ENCODE assay signal across 11 mouse cellular contexts in the genomic region with DNA sequence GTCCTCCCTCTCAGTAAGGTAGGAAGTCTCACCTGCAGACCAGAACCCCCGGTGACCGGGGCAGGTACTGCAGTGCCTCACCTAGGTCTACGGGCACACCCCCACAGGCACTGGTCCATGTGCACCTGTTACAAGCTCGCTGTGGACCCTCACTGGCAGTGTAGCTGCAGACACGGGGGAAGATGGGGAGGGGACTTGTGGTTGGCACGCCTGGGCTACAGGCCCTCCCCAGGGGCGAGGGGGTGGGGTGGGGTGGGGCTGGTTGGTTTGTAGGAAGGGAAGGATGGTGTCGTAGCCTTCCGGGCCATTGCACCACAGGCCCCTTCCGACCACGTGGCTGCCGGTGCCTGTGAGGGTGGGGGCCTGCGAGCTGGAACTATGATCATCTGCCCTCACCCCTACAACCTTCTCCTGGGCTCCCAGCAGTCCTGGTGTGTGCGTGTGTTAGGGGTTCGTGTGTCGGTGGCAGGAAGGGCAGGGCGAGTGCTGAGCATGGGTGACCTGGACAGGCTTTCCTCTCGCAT. TPM values are rescaled to one million over a fixed set of nuclear protein-coding genes. Genes with fewer than 3 reads are reported as not detected.
DNase-seq lines count a peak whose midpoint lies in the region; ATAC-seq lines count a peak whose summit lies in the region.
"Had no signal": no experiment of that assay in that cellular context is flagged by ENCODE, and none has a peak within 500 bp of the region (broad histone marks: within the 10 kb centered on the region; RNA-seq: fewer than 3 reads in every experiment).

No protein-coding gene starts in this region.

- H3K27me3 ChIP-seq in liver, embryonic 16.5 days (ENCODE audit: control insufficient read depth, insufficient read depth, low read depth, low read length): no peaks in the 10 kb centered on the region
- H3K27me3 ChIP-seq in splenic B cell, adult 2 months (ENCODE audit: control insufficient read depth, insufficient read depth, low read length, poor library complexity, severe bottlenecking): no peaks in the 10 kb centered on the region

- WGBS in liver, embryonic 16.5 days (ENCODE audit: insufficient replicate concordance): 27% methylated on average over 18 of the region's 18 CpGs

- DNase-seq in CD8-positive naive resting alpha-beta T cell, adult 2 months (ENCODE audit: low read depth in 2 of 2, low spot score in 2 of 2): peak; percentile 60 to 71
- DNase-seq in ZHBTc4 (ENCODE audit: low read depth, low spot score): peak; percentile 56
- DNase-seq in splenic B cell, adult 2 months (ENCODE audit: low read depth, low spot score): peak; percentile 67
- no peak for DNase-seq in kidney, postnatal 25 days
- DNase-seq in urinary bladder, postnatal 14 days (ENCODE audit: low spot score): no peak
- DNase-seq in cerebellum, adult 18-20 months: no peak
- DNase-seq in layer of hippocampus, postnatal 25 days (ENCODE audit: extremely low spot score in 1 of 2, low spot score in 1 of 2): no peak

- H3K36me3 ChIP-seq in liver, embryonic 16.5 days (ENCODE audit: control insufficient read depth, insufficient read depth): no peaks in the 10 kb centered on the region
- H3K36me3 ChIP-seq in splenic B cell, adult 2 months (ENCODE audit: control insufficient read depth, insufficient read depth, low read length, poor library complexity, severe bottlenecking): no peaks in the 10 kb centered on the region
- H3K36me3 ChIP-seq: embryonic facial prominence, embryonic 10.5 days had no signal

- peak; percentile 14 for ATAC-seq in liver, embryonic 16.5 days (ENCODE audit: low read depth)

- H3K27ac ChIP-seq in liver, embryonic 16.5 days (ENCODE audit: low read length): peak overlapping the region; percentile 34; the same call in 1 of the 2 replicates
- H3K27ac ChIP-seq: embryonic facial prominence, embryonic 10.5 days had no signal

- no peaks in the 10 kb centered on the region for H3K9me3 ChIP-seq in liver, embryonic 16.5 days (replicated peaks; ENCODE audit: control insufficient read depth, low read length)
- H3K9me3 ChIP-seq: embryonic facial prominence, embryonic 10.5 days had no signal

- peak overlapping the region; percentile 47 for H3K4me2 ChIP-seq in liver, embryonic 16.5 days (ENCODE audit: low read depth, low read length)

- H3K4me3 ChIP-seq in liver, embryonic 16.5 days (ENCODE audit: low read depth, low read length): peak overlapping the region; percentile 43
- H3K4me3 ChIP-seq: embryonic facial prominence, embryonic 10.5 days had no signal

- H3K9ac ChIP-seq in liver, embryonic 16.5 days (ENCODE audit: low read depth, low read length): no peak overlapping the region

- H3K4me1 ChIP-seq in liver, embryonic 16.5 days (ENCODE audit: control insufficient read depth, low read depth, low read length): peaks cover 31% of the 10 kb centered on the region
- H3K4me1 ChIP-seq: embryonic facial prominence, embryonic 10.5 days had no signal

RNA-seq across cellular contexts. Expression of gene Osm, which starts 1.2 kb away (rescaled TPM):
- polyA plus RNA-seq in liver, embryonic 16.5 days (2015; fragmentation: Nextera tagmentation; extraction: Ambion mirVana): 0.40 and 0.53 TPM in 2 replicates
- total RNA-seq in layer of hippocampus, postnatal 25 days (2021): under 1 TPM in 1 of 2 experiments, not detected in 1; 0.12 TPM
- total RNA-seq: gastrocnemius, adult 18-20 months had no signal
- polyA plus RNA-seq: embryonic facial prominence, embryonic 10.5 days had no signal

RNA-seq across cellular contexts. Expression of gene Castor1, which starts 19.4 kb away (rescaled TPM):
- polyA plus RNA-seq in liver, embryonic 16.5 days (2015; fragmentation: Nextera tagmentation; extraction: Ambion mirVana): 1.2 and 1.7 TPM in 2 replicates
- total RNA-seq in layer of hippocampus, postnatal 25 days (2021): 1 to 10 TPM; 6.0 to 6.1 TPM

RNA-seq across cellular contexts. Expression of gene Lif, which starts 19.9 kb away (rescaled TPM):
- polyA plus RNA-seq in liver, embryonic 16.5 days (2015; fragmentation: Nextera tagmentation; extraction: Ambion mirVana): 0.02 TPM in 1 of 2 replicates, not detected in the other
- 1 to 10 TPM; 1.3 to 2.1 TPM for total RNA-seq in layer of hippocampus, postnatal 25 days (2021)
- polyA plus RNA-seq: neural tube, embryonic 14.5 days had no signal

RNA-seq across cellular contexts. Expression of gene Tbc1d10a, which starts 50.9 kb away (rescaled TPM):
- polyA plus RNA-seq in liver, embryonic 16.5 days (2015; fragmentation: Nextera tagmentation; extraction: Ambion mirVana): 6.5 and 6.6 TPM in 2 replicates
- 10 to 100 TPM; 29.2 to 32.7 TPM for total RNA-seq in layer of hippocampus, postnatal 25 days (2021)

Comparison
In these comparisons a context has a peak if more than half of its experiments do, and no peak if none do; other contexts are left out.
1. DNase-seq: peak in CD8-positive naive resting alpha-beta T cell, adult 2 months (2 of 2), ZHBTc4 (single experiment) and splenic B cell, adult 2 months (single experiment); none in kidney, postnatal 25 days (0 of 2), urinary bladder, postnatal 14 days (single experiment), cerebellum, adult 18-20 months (0 of 2) and layer of hippocampus, postnatal 25 days (0 of 2).